Mouse (Mus musculus): ENCODE data around the gene Bfsp2.

Bfsp2 gene

GRCm38 (mm10) chr9:103485606-103486005, 5.4 kb upstream of the Bfsp2 start:
- no peak for DNase-seq (ENCODE audit: low read depth)

- DNase-seq (ENCODE audit: low read depth): no peak
Observed at GRCm38 (mm10) chr9:103480603-103481220, 492 bp upstream of the Bfsp2 start.

- no peak for DNase-seq (ENCODE audit: low read depth)
Observed at GRCm38 (mm10) chr9:103475414-103475813, 4.8 kb downstream of the Bfsp2 start.

- no peak for DNase-seq (ENCODE audit: low read depth)
Observed at GRCm38 (mm10) chr9:103473915-103474688, 6.1 kb downstream of the Bfsp2 start.

GRCm38 (mm10) chr9:103471784-103472183, 8.4 kb downstream of the Bfsp2 start:
- no peak for DNase-seq (ENCODE audit: low read depth)

- DNase-seq (ENCODE audit: low read depth): no peak
Observed at GRCm38 (mm10) chr9:103469516-103469915, 10.7 kb downstream of the Bfsp2 start.

- no peak for DNase-seq (ENCODE audit: low read depth)
Observed at GRCm38 (mm10) chr9:103468911-103469310, 11.3 kb downstream of the Bfsp2 start.

GRCm38 (mm10) chr9:103465711-103466220, 14.5 kb downstream of the Bfsp2 start:
- no peak for DNase-seq (ENCODE audit: low read depth)

- no peak for DNase-seq (ENCODE audit: low read depth)
Observed at GRCm38 (mm10) chr9:103465293-103465692, 14.9 kb downstream of the Bfsp2 start.

GRCm38 (mm10) chr9:103463833-103464232, 16.4 kb downstream of the Bfsp2 start:
- DNase-seq (ENCODE audit: low read depth): no peak

- no peak for DNase-seq (ENCODE audit: low read depth)
Observed at GRCm38 (mm10) chr9:103459839-103460238, 20.4 kb downstream of the Bfsp2 start.

GRCm38 (mm10) chr9:103459307-103459706, 20.9 kb downstream of the Bfsp2 start:
- no peak for DNase-seq (ENCODE audit: low read depth)

- no peak for DNase-seq (ENCODE audit: low read depth)
Observed at GRCm38 (mm10) chr9:103449651-103450050, 30.6 kb downstream of the Bfsp2 start.

- no peak for DNase-seq (ENCODE audit: low read depth)
Observed at GRCm38 (mm10) chr9:103449092-103449491, 31.1 kb downstream of the Bfsp2 start.

- no peak for DNase-seq (ENCODE audit: low read depth)
Observed at GRCm38 (mm10) chr9:103444656-103445055, 35.6 kb downstream of the Bfsp2 start.

- DNase-seq (ENCODE audit: low read depth): no peak
Observed at GRCm38 (mm10) chr9:103443824-103444185, 36.4 kb downstream of the Bfsp2 start.

- DNase-seq (ENCODE audit: low read depth): no peak
Observed at GRCm38 (mm10) chr9:103443121-103443823, 36.9 kb downstream of the Bfsp2 start.

GRCm38 (mm10) chr9:103440597-103440996, 39.6 kb downstream of the Bfsp2 start:
- no peak for DNase-seq (ENCODE audit: low read depth)

GRCm38 (mm10) chr9:103437104-103437503, 43.1 kb downstream of the Bfsp2 start:
- DNase-seq (ENCODE audit: low read depth): peak; percentile 89

- DNase-seq (ENCODE audit: low read depth): no peak
Observed at GRCm38 (mm10) chr9:103434116-103434515, 46.1 kb downstream of the Bfsp2 start.

- DNase-seq (ENCODE audit: low read depth): peak; percentile 68
Observed at GRCm38 (mm10) chr9:103432122-103432778, 48.0 kb downstream of the Bfsp2 start.

- DNase-seq (ENCODE audit: low read depth): no peak
Observed at GRCm38 (mm10) chr9:103431718-103432117, 48.5 kb downstream of the Bfsp2 start.
